Mouse (Mus musculus) hindbrain, postnatal 0 days (tissue): ENCODE measurements around the gene Gabrb1. TPM values are rescaled to one million over a fixed set of nuclear protein-coding genes. Genes with fewer than 3 reads are reported as not detected.

Experiments
- ATAC-seq: fragments of 200-750 bp; cut with Nextera tagmentation; 2 replicates; pipeline ENCODE4 v1.8.0; 2017; ENCODE audit warnings: mild to moderate bottlenecking, moderate TSS enrichment, moderate library complexity
- DNase-seq: peaks from one replicate; pipeline ENCODE4 v3.0.0-alpha.2; 2015; ENCODE audit warnings: low spot score
- H3K27ac ChIP-seq: fragments of 300-500 bp; sonication (generic); 2 replicates; pipeline ENCODE4 v1.5.1; 2014; ENCODE audit warnings: mild to moderate bottlenecking
- H3K27me3 ChIP-seq: fragments of 300-500 bp; sonication (generic); 2 replicates; pipeline ENCODE4 v1.6.1; 2014; ENCODE audit warnings: low read length, mixed read lengths; ENCODE audit not compliant: insufficient read depth
- H3K36me3 ChIP-seq: fragments of 300-500 bp; sonication (generic); 2 replicates; pipeline ENCODE4 v1.6.1; 2014; ENCODE audit warnings: low read length, mixed read lengths; ENCODE audit not compliant: insufficient read depth
- H3K4me1 ChIP-seq: fragments of 300-500 bp; sonication (generic); 2 replicates; pipeline ENCODE4 v1.6.1; 2014; ENCODE audit warnings: antibody characterized with exemption, low read length, mixed read lengths; ENCODE audit not compliant: insufficient read depth
- H3K4me2 ChIP-seq: fragments of 300-500 bp; sonication (generic); 2 replicates; pipeline ENCODE4 v1.6.1; 2014; ENCODE audit warnings: low read depth, mild to moderate bottlenecking, low read length, moderate library complexity, mixed read lengths
- H3K4me3 ChIP-seq: fragments of 300-500 bp; sonication (generic); 2 replicates; pipeline ENCODE4 v1.5.1; 2014; ENCODE audit warnings: low read length
- H3K9ac ChIP-seq: fragments of 300-500 bp; sonication (generic); replicated peaks from 2 replicates; pipeline ENCODE4 v1.6.1; 2014; ENCODE audit warnings: mild to moderate bottlenecking, low read length, moderate library complexity, mixed read lengths
- H3K9me3 ChIP-seq: fragments of 300-500 bp; sonication (generic); 2 replicates; pipeline ENCODE4 v1.6.1; 2016; ENCODE audit warnings: low read length, mixed read lengths
- CTCF ChIP-seq: IDR thresholded peaks from 2 replicates; pipeline ENCODE4 v1.5.1; 2016; ENCODE audit warnings: antibody characterized with exemption, control low read depth, low read depth
- WGBS: fragments of 180-500 bp; shearing (Covaris S2); extraction: QIAGEN DNeasy Blood & Tissue Kit; methylation state at CpG from one replicate; pipeline ENCODE4 v1.1.7; 2014; 5-methylcytosine and 5-hydroxymethylcytosine counted together
- polyA plus RNA-seq: library from polyadenylated mRNA; unstranded; fragments of >200 nt; fragmentation: Nextera tagmentation; extraction: Ambion mirVana; gene quantifications from 2 replicates; pipeline ENCODE4 v1.2.1, GENCODE M21; 2015
- total RNA-seq: library from RNA; depleted of rRNA; stranded (reverse); fragments of >200 nt; gene quantifications from 2 replicates; pipeline ENCODE4 v1.2.3, GENCODE M21; 2014

The Gabrb1 gene
- total and polyA plus RNA-seq, 2 experiments from 2014 or later: 12.3 to 37.3 TPM

DNA sequence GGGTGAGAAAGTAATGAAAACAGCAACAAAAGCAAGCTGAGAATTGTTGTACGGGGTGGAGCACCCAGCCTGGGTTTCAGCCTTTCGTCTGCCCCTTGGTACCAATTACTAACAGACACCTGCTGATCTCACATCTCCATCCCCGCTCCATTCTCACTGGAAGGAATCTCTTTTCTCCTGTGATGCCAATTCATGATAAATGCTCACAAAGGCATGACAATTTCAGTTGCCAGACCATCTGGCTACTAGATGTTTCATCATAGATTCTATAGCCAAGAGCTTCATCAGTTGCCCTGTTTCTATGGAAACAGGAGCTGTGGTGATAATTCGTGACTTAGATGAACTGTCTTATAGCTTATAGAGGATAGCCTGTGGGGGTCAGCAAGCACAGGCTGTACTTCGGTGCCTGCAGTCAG, 329.1 kb downstream of the Gabrb1 start:
- no peak overlapping the region for H3K4me3 ChIP-seq
- DNase-seq: peak; percentile 88
- H3K36me3 ChIP-seq: no peaks in the 10 kb centered on the region
- no peaks in the 10 kb centered on the region for H3K27me3 ChIP-seq
- 16% methylated on average over 5 of the region's 5 CpGs for WGBS
- H3K4me1 ChIP-seq: no peaks in the 10 kb centered on the region
- H3K4me2 ChIP-seq: no peak overlapping the region
- no peak overlapping the region for H3K9ac ChIP-seq
- H3K27ac ChIP-seq: no peak overlapping the region
- ATAC-seq: peak; percentile 94
- no peak for TF ChIP-seq CTCF
- H3K9me3 ChIP-seq: no peaks in the 10 kb centered on the region

DNA sequence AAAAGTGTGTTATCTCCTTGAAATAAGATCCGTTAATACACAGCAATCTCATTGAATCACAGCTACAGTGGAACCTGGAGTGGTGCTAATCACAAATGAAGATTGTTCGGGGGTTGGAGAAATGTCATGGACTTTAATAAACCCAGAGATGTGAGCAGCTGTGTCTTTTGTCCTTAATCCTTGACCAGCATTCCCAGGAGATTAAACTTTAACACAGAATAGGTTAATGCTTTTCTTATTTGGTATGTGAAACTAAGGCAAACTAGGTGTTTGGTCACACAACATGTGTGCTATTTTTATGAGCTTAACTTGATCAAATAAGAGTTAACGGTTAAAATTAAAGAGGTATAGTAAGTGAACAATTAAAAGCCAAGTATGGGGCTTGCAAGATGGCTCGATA, 341.6 kb downstream of the Gabrb1 start:
- no peaks in the 10 kb centered on the region for H3K4me1 ChIP-seq
- no peaks in the 10 kb centered on the region for H3K27me3 ChIP-seq
- TF ChIP-seq CTCF: no peak
- H3K36me3 ChIP-seq: no peaks in the 10 kb centered on the region
- H3K4me3 ChIP-seq: no peak overlapping the region
- H3K9ac ChIP-seq: no peak overlapping the region
- H3K27ac ChIP-seq: no peak overlapping the region
- WGBS: 74% methylated on average over 4 of the region's 4 CpGs
- DNase-seq (no peak), ATAC-seq (no peak)
- no peaks in the 10 kb centered on the region for H3K9me3 ChIP-seq
- H3K4me2 ChIP-seq: no peak overlapping the region

GRCm38 (mm10) chr5:72003811-72004435, 346.0 kb downstream of the Gabrb1 start:
- H3K4me2 ChIP-seq: no peak overlapping the region
- no peaks in the 10 kb centered on the region for H3K9me3 ChIP-seq
- no peak for TF ChIP-seq CTCF
- no peaks in the 10 kb centered on the region for H3K27me3 ChIP-seq
- H3K4me1 ChIP-seq: no peaks in the 10 kb centered on the region
- no peaks in the 10 kb centered on the region for H3K36me3 ChIP-seq
- ATAC-seq (no peak), DNase-seq (no peak)
- no peak overlapping the region for H3K4me3 ChIP-seq
- no peak overlapping the region for H3K27ac ChIP-seq
- 80% methylated on average over 3 of the region's 3 CpGs for WGBS
- H3K9ac ChIP-seq: no peak overlapping the region

DNA sequence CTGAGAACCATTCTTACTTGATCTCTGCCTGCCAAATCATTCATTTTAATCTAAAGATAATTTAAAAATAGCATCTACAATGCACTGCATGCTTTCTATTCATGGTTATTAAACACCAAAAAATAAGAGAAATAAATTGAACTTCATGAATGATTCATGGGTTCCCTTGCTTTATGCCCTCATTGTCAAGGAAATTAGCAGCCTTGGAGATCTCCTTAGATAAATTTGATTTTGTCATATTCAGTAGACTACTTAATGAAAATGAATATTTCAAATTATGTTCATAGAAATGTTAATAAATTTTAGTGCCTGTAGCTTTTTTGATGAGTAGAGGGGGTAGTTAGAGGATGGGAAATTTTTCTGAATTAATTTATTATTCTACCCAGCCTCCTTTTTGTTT, 379.0 kb downstream of the Gabrb1 start:
- H3K36me3 ChIP-seq: no peaks in the 10 kb centered on the region
- no peak overlapping the region for H3K4me3 ChIP-seq
- H3K27ac ChIP-seq: no peak overlapping the region
- no peak overlapping the region for H3K4me2 ChIP-seq
- DNase-seq: no peak
- no peaks in the 10 kb centered on the region for H3K9me3 ChIP-seq
- no peaks in the 10 kb centered on the region for H3K4me1 ChIP-seq
- H3K27me3 ChIP-seq: no peaks in the 10 kb centered on the region
- no peak overlapping the region for H3K9ac ChIP-seq
- ATAC-seq: no peak
- no peak for TF ChIP-seq CTCF

- no peak for DNase-seq
- ATAC-seq: no peak
- no peak for TF ChIP-seq CTCF
- H3K27ac ChIP-seq: no peak overlapping the region
- H3K27me3 ChIP-seq: no peaks in the 10 kb centered on the region
- no peak overlapping the region for H3K9ac ChIP-seq
- no peaks in the 10 kb centered on the region for H3K9me3 ChIP-seq
- WGBS: 80% methylated on average over 12 of the region's 12 CpGs
- no peak overlapping the region for H3K4me3 ChIP-seq
- no peak overlapping the region for H3K4me2 ChIP-seq
- no peaks in the 10 kb centered on the region for H3K36me3 ChIP-seq
- H3K4me1 ChIP-seq: no peaks in the 10 kb centered on the region
These were observed 385.6 kb downstream of the Gabrb1 start for GRCm38 (mm10) chr5:72043226-72044151.

DNA sequence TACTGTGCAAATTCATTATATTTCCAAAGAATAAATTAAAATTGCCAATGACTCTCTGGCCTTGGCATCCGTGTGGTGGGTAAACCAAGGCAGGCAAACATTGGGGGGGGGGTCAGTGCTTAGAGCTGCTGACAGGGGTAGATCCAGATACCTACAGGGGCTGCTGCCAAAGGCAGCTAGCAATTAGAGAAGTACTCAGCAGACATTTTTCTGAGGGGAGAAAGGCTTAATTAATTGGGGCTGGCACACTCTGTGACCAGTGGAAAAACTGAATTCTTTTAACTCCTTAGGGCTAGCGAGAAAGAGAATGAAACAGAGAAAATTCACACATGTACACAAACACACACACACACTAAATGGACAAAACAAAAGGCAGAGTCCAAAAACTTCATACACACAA, 388.3 kb downstream of the Gabrb1 start:
- WGBS: 71% methylated on average over 2 of the region's 2 CpGs
- Histone ChIP-seq H3K4me2 (no peak overlapping the region), H3K27ac (no peak overlapping the region), H3K36me3 (no peaks in the 10 kb centered on the region), H3K9me3 (no peaks in the 10 kb centered on the region), H3K4me3 (no peak overlapping the region), H3K27me3 (no peaks in the 10 kb centered on the region), H3K9ac (no peak overlapping the region), H3K4me1 (no peaks in the 10 kb centered on the region)
- DNase-seq (no peak), ATAC-seq (no peak)
- no peak for TF ChIP-seq CTCF

DNA sequence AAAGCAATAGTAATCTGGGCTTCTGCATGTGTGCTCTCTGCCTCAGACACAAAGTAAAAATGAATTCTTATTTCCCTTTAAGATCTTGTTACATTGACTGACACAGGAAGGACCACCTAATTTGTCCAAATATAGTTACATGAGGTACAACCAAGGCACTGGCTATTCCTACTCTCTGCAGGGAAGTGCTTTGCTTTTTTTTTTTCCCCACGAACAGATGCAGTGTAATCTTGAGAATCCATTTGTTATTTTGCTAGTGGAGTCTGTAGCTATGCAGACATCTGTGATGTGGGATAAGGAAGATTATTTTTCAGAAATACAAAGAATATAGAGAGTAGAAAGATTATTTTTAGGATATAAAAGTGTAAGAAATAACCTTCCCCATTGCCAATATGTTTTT, 406.2 kb downstream of the Gabrb1 start:
- Histone ChIP-seq H3K27me3 (no peaks in the 10 kb centered on the region), H3K4me2 (no peak overlapping the region), H3K9ac (no peak overlapping the region), H3K4me1 (no peaks in the 10 kb centered on the region), H3K4me3 (no peak overlapping the region), H3K9me3 (no peaks in the 10 kb centered on the region), H3K36me3 (no peaks in the 10 kb centered on the region), H3K27ac (no peak overlapping the region)
- 75% methylated on average over 1 of the region's 1 CpGs for WGBS
- no peak for TF ChIP-seq CTCF
- DNase-seq (no peak), ATAC-seq (no peak)
